13 mouse cellular contexts compared by ENCODE assay signal in the genomic region with DNA sequence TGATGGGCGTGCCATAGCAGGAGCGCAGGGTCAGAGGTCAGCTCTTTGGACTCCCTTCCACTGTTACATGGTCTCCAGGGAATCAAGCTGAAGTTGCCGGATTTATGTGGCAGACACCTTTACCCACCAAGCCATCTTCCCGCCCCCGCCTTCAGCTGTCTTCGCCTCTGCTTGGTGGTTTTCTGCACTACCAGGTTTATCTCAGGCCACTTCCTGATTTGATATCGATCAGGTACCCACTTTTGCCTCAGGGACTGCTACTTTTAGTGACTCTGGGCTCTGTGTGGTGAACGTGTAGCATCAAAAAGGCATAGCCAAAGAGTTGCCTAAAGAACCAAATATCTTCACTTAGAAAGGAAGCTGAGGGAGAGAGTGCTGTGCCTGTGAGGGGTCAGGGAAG.
A peak's percentile ranks its signal among the peaks of the same experiment; 100 is the strongest.
DNase-seq lines count a peak whose midpoint lies in the region; ATAC-seq lines count a peak whose summit lies in the region.
"Had no signal": no experiment of that assay in that cellular context is flagged by ENCODE, and none has a peak within 500 bp of the region (broad histone marks: within the 10 kb centered on the region; RNA-seq: fewer than 3 reads in every experiment).

No protein-coding gene starts in this region.

- H3K4me1 ChIP-seq in embryonic facial prominence, embryonic 15.5 days, result peaks cover 35% of the 10 kb centered on the region
- H3K4me1 ChIP-seq in embryonic facial prominence, embryonic 10.5 days, result peaks cover 34% of the 10 kb centered on the region
- peaks cover 26% of the 10 kb centered on the region for H3K4me1 ChIP-seq in lung, embryonic 16.5 days (replicated peaks; ENCODE audit: control insufficient read depth, insufficient read depth, low read length)
- H3K4me1 ChIP-seq in stomach, embryonic 15.5 days, result peaks cover 32% of the 10 kb centered on the region
- peaks cover 3% of the 10 kb centered on the region for H3K4me1 ChIP-seq in hindbrain, embryonic 11.5 days (replicated peaks; ENCODE audit: control insufficient read depth, insufficient read depth, low read length)

- ATAC-seq in embryonic facial prominence, embryonic 15.5 days (ENCODE audit: insufficient number of reproducible peaks, low FRiP score, low TSS enrichment, low read depth), result no peak
- no peak for ATAC-seq in lung, embryonic 16.5 days (ENCODE audit: low read depth)
- no peak for ATAC-seq in stomach, embryonic 15.5 days (ENCODE audit: insufficient read depth, low FRiP score, low read depth)
- no peak for ATAC-seq in hindbrain, embryonic 11.5 days (ENCODE audit: low FRiP score)
- ATAC-seq: liver, postnatal 0 days had no signal

- no peak overlapping the region for H3K4me3 ChIP-seq in embryonic facial prominence, embryonic 15.5 days (replicated peaks)
- H3K4me3 ChIP-seq in embryonic facial prominence, embryonic 10.5 days, result no peak overlapping the region
- H3K4me3 ChIP-seq in lung, embryonic 16.5 days (ENCODE audit: low read length), result no peak overlapping the region
- no peak overlapping the region for H3K4me3 ChIP-seq in stomach, embryonic 15.5 days (replicated peaks)
- H3K4me3 ChIP-seq in hindbrain, embryonic 11.5 days (ENCODE audit: low read depth, low read length), result no peak overlapping the region
- H3K4me3 ChIP-seq: kidney, embryonic 15.5 days had no signal

- 0 out of 2 replicates have a peak overlapping the region, but pooled peaks have one; percentile 17 for H3K27ac ChIP-seq in embryonic facial prominence, embryonic 15.5 days (replicated peaks)
- H3K27ac ChIP-seq in embryonic facial prominence, embryonic 10.5 days (replicated peaks), result no peak overlapping the region
- peak overlapping the region; percentile 0; the same call in 1 of the 2 replicates for H3K27ac ChIP-seq in lung, embryonic 16.5 days (ENCODE audit: low read length)
- peak overlapping the region; percentile 68 for H3K27ac ChIP-seq in stomach, embryonic 15.5 days
- no peak overlapping the region for H3K27ac ChIP-seq in hindbrain, embryonic 11.5 days (ENCODE audit: low read depth, low read length)

- no peaks in the 10 kb centered on the region for H3K9me3 ChIP-seq in embryonic facial prominence, embryonic 15.5 days (replicated peaks)
- H3K9me3 ChIP-seq in embryonic facial prominence, embryonic 10.5 days, result no peaks in the 10 kb centered on the region
- no peaks in the 10 kb centered on the region for H3K9me3 ChIP-seq in lung, embryonic 16.5 days (ENCODE audit: control insufficient read depth, low read length)
- H3K9me3 ChIP-seq in stomach, embryonic 15.5 days, result no peaks in the 10 kb centered on the region
- no peaks in the 10 kb centered on the region for H3K9me3 ChIP-seq in hindbrain, embryonic 11.5 days (ENCODE audit: control insufficient read depth, low read length)
- H3K9me3 ChIP-seq: kidney, embryonic 15.5 days had no signal

- H3K36me3 ChIP-seq in embryonic facial prominence, embryonic 15.5 days, result 0 out of 2 replicates have a peak, but pooled peaks cover 6% of the 10 kb centered on the region
- peaks cover 28% of the 10 kb centered on the region for H3K36me3 ChIP-seq in embryonic facial prominence, embryonic 10.5 days (replicated peaks)
- no peaks in the 10 kb centered on the region; the same call in none of the 2 replicates for H3K36me3 ChIP-seq in lung, embryonic 16.5 days (ENCODE audit: control insufficient read depth, insufficient read depth, low read length)
- peaks cover 6% of the 10 kb centered on the region; the same call in 1 of the 2 replicates for H3K36me3 ChIP-seq in stomach, embryonic 15.5 days
- H3K36me3 ChIP-seq in hindbrain, embryonic 11.5 days (ENCODE audit: control insufficient read depth, insufficient read depth, low read length), result no peaks in the 10 kb centered on the region

- no peaks in the 10 kb centered on the region for H3K27me3 ChIP-seq in embryonic facial prominence, embryonic 15.5 days
- no peaks in the 10 kb centered on the region for H3K27me3 ChIP-seq in embryonic facial prominence, embryonic 10.5 days (replicated peaks; ENCODE audit: low read depth, poor library complexity, severe bottlenecking)
- H3K27me3 ChIP-seq in lung, embryonic 16.5 days (ENCODE audit: control insufficient read depth, insufficient read depth, low read depth, low read length), result no peaks in the 10 kb centered on the region
- H3K27me3 ChIP-seq in stomach, embryonic 15.5 days (replicated peaks), result no peaks in the 10 kb centered on the region
- no peaks in the 10 kb centered on the region for H3K27me3 ChIP-seq in hindbrain, embryonic 11.5 days (ENCODE audit: control insufficient read depth, insufficient read depth, low read length)
- H3K27me3 ChIP-seq: kidney, embryonic 15.5 days had no signal

- DNase-seq in embryonic facial prominence, embryonic 10.5 days (ENCODE audit: low spot score), result no peak
- no peak for DNase-seq in lung, postnatal 25 days (ENCODE audit: low spot score)
- peak; percentile 70 for DNase-seq in induced T-regulatory cell, adult 2 months (ENCODE audit: low read depth)
- DNase-seq in left cerebral cortex, adult 18-20 months (ENCODE audit: low spot score in 2 of 2), result no peak
- no peak for DNase-seq in hindbrain, embryonic 11.5 days (ENCODE audit: low spot score)
- DNase-seq: adrenal gland, postnatal 10 days; cerebellum, postnatal 10 days; gastrocnemius, postnatal 25 days; liver, postnatal 0 days had no signal

- no peak overlapping the region for H3K4me2 ChIP-seq in embryonic facial prominence, embryonic 15.5 days (replicated peaks)
- H3K4me2 ChIP-seq in lung, embryonic 16.5 days (ENCODE audit: low read depth, low read length), result no peak overlapping the region
- no peak overlapping the region for H3K4me2 ChIP-seq in stomach, embryonic 15.5 days
- no peak overlapping the region for H3K4me2 ChIP-seq in hindbrain, embryonic 11.5 days (replicated peaks; ENCODE audit: low read depth, low read length)
- H3K4me2 ChIP-seq: kidney, embryonic 15.5 days had no signal

- 90% methylated on average over 8 of the region's 8 CpGs for WGBS in embryonic facial prominence, embryonic 15.5 days
- 89% methylated on average over 8 of the region's 8 CpGs for WGBS in embryonic facial prominence, embryonic 10.5 days
- 83% methylated on average over 8 of the region's 8 CpGs for WGBS in lung, embryonic 16.5 days
- 84% methylated on average over 8 of the region's 8 CpGs for WGBS in stomach, embryonic 15.5 days
- 91% methylated on average over 8 of the region's 8 CpGs for WGBS in hindbrain, embryonic 11.5 days

- H3K9ac ChIP-seq in embryonic facial prominence, embryonic 15.5 days, result no peak overlapping the region
- no peak overlapping the region for H3K9ac ChIP-seq in lung, embryonic 16.5 days (ENCODE audit: low read length)
- no peak overlapping the region for H3K9ac ChIP-seq in stomach, embryonic 15.5 days
- H3K9ac ChIP-seq in hindbrain, embryonic 11.5 days (ENCODE audit: low read depth, low read length), result no peak overlapping the region
- H3K9ac ChIP-seq: kidney, embryonic 15.5 days; liver, postnatal 0 days had no signal

Comparison
In these comparisons a context has a peak if more than half of its experiments do, and no peak if none do; other contexts are left out.
1. H3K27ac ChIP-seq: peak in embryonic facial prominence, embryonic 15.5 days (single experiment), lung, embryonic 16.5 days (single experiment) and stomach, embryonic 15.5 days (single experiment); none in embryonic facial prominence, embryonic 10.5 days (single experiment) and hindbrain, embryonic 11.5 days (single experiment).